Mouse (Mus musculus): ENCODE data around the gene Pcgf1. TPM values are rescaled to one million over a fixed set of nuclear protein-coding genes. Genes with fewer than 3 reads are reported as not detected.

Pcgf1 gene
- 25.1 and 27.3 TPM in 2 replicates for total RNA-seq (2014; fragmentation: Nextera tagmentation)
- total RNA-seq (2017): 7.2 and 12.7 TPM in 2 replicates

DNA sequence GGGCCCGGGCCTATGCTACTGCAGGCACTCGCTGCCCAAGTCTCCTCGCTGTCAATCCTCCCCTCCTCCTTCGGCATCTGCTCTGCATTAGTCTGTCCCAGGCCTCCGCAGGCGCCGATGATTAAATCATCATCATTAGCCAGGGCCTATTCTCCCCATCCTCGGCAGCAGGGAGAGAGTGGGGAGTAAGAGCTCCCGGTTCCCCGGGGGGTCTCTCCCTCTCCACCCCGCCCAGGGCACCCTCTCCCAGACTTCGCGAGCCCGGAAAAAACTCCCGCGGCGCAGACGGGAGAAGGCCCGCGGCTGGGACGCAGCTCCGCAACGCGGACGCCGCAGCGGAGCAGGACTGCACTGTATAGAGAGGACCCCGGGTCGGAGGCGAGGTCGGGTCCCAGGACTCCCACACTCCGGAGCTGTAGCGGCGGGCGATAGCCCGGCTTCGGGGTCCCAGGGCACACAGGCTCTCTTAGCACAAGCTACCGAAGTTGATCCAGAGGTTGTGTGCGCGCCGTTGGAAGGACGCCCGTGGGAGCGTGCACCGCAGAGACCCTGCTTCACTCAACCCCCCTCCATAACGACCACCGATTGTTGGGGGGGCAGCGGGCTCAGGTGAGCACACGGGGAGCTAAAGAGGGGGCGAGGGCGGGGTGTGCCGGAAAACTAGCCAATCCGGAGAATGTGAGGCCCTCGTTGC, at the start of gene Pcgf1:
Gene Pcgf1, plus strand, starts transcription at position 240 of the 694 bp plus-strand sequence.
- peak; percentile 30 for ATAC-seq (replicated peaks; ENCODE audit: low FRiP score, low TSS enrichment, poor library complexity, severe bottlenecking)

DNA sequence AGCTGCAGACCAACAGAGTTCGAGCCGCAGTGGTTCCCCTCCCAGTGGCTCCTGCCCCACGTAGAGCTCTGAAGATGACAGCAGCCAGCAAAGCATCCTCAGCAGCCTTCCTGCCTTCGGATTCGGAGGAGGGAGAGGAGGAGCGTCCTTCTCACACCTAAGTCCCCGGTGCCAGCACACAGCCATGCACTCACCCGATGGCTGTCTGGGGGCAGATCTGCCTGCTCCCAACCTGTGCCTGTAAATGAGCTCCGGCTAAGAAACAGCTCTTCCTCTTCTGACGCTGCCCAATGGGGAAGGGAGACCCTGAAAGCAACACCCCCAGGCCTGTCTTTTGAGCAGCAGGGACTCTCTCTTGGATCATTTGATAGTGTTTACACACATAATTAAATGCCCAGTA, 47.9 kb upstream of the Pcgf1 start:
- no peak for ATAC-seq (replicated peaks; ENCODE audit: low FRiP score, low TSS enrichment, poor library complexity, severe bottlenecking)

DNA sequence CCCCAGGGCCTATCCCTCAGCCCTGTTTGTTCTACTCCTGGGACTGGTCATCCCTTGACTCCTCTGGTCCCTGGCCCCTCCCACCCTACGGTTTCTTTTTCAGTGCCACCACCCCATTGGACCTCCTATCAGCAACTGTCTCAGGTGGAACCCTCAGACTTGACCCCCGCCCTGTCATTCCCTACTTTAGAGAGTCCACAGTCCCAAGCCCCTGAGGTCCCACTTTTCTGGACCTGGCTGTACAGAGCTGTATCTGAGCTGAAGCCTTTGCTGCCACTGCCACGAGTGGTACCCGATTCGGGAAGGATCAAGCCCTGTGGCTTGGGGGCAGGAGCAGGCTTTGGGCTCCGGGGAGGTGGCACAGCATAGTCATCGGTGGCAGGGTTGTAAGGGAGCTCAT, 46.6 kb upstream of the Pcgf1 start:
- no peak for ATAC-seq (replicated peaks; ENCODE audit: low FRiP score, low TSS enrichment, poor library complexity, severe bottlenecking)

DNA sequence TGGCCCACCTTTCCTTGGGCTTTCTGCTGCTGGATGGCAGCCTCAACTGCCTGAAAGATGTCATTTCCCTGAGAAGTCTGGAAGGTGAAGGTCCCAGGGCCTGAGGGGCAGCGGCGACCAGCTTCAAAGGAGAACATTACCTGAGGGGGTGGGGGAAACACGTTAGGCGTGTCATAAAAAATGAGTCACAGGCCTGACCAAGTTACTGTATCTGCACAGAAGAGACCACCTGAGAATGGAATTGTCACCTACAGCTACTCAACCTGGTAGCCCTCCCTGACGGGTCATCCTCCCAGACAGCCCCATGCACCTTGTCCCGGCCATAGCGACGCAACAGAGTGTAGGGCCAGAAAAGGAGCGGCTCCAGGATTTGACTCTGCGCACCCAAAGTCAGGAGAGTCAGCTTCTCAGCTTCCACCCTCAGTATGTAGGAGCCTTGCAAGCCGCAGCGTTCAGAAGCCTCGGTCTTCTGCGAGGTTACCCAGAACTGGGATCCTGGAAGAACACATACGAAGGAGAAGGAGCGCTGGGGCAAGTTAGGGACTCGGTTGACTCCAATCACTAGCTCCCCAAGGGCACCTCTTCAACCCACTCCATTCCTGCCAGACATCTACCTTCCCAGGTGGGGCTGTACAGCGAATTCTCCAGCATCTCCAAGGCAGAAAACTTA, 45.6 kb upstream of the Pcgf1 start:
- ATAC-seq (replicated peaks; ENCODE audit: low FRiP score, low TSS enrichment, poor library complexity, severe bottlenecking): no peak

DNA sequence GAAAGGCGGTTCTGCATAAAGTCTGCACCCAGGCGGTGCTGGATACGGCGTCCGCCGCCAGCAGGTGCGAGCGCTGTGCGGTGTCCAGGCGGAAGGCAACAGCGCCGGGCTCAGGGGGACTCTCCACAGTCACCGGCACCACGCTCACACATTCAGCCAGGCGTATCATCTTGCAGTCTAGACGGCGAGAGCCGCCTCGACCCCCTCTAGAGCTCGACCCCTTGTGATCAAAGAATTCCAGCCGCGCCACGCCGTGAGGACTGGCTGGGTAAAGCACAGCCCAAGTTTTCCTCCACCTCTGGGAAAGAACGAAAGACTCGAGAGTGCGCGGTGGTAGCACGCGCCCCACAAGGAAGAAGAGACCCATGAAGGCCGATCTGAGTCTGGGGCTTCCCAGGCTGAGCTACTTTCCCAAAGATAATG, 44.9 kb upstream of the Pcgf1 start:
- peak; percentile 68 for ATAC-seq (replicated peaks; ENCODE audit: low FRiP score, low TSS enrichment, poor library complexity, severe bottlenecking)

DNA sequence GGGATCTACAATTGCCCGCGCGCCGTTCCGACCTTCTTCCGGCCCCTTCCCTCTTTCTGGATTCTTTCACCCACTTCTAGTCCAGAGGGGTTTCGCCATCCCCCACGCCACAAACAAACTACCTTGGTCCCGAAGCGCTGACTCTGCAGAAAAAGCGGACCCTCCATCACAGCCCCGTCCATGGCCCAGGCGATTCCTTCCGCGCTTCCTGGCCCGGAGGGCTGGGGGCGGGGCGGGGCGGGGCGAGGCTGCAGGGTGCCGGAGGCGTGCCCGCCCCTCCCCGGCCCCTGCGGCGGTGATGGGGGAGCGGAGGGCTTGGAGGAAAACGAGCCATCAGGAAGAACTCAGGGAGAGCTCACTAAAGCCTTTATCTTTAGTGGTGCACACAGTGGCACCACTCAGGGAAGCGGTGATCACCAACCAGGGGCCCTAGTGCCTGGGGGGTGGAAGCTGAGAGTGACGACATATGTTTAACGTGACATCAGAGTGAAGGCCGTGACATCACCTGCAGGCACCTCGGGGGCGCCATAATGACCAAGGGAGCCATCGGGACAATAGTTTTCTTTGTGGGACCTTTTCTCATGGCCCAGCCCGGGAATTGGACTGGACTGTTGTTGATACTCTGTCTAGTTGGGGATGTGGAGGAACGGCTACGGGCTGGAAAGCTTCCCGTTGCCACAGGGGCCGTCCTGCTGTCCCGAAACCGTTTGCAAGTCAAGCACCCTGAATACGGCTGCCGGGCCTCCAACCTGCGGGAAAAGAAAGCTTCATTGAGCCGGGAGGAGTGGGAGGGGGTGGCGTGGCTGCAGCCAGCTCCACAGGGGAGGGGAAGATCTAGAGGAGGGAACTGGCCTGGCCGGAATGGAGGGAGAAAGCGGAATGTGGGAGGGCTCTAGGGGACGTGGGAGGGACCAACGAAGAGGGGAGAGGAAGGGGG, 44.2 kb upstream of the Pcgf1 start, which contains the start of the genes Dok1 and Loxl3:
Gene Dok1, minus strand, starts transcription at position 223 of the 937 bp plus-strand sequence.
Gene Loxl3, plus strand, starts transcription at position 925 of the 937 bp plus-strand sequence.
- ATAC-seq (replicated peaks; ENCODE audit: low FRiP score, low TSS enrichment, poor library complexity, severe bottlenecking): peak; percentile 68

DNA sequence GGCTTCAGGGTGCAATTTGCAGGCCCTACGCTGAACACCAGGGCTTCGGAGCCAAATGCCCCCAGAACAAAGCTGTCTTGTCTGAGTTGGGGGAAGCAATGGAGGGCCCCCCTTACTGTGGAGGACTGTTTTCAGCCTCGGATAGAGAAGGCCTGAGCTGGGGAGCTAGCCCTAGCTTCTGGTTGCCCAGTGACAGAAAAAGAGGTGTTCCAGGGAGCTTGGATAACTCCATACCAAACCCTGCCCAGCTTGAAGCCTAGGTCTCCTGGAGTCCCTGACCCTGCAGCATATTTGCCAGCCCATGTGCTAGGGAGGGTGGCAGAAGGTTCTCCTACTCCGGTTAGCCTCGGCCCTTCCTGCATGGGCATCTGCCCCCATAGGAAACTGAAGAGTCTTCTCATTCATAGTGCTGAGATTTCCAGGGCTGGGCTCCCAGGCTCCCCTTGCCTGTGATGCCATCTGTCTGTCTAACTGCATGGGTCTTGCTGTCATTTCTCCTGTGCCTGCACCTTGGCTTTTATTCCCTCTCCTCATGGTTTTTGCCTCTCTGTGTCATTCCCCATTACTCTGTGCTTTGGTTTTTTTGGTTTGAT, 43.1 kb upstream of the Pcgf1 start:
- ATAC-seq (replicated peaks; ENCODE audit: low FRiP score, low TSS enrichment, poor library complexity, severe bottlenecking): no peak

DNA sequence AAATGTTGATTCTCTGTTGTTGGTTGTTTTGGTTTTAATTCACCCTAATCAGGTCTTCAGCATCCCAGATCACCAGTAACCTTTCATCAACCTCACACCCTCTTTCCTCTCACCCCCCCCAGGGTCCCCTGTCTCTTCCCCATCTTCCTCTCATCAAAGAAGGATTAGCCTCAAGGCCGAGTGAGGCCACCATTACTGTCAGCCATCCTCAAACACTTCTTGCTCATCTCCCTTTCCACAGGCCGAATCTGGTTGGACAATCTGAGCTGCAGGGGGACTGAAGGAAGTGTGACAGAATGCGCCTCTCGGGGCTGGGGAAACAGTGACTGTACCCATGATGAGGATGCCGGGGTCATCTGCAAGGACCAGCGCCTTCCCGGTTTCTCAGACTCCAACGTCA, 40.5 kb upstream of the Pcgf1 start:
- ATAC-seq (replicated peaks; ENCODE audit: low FRiP score, low TSS enrichment, poor library complexity, severe bottlenecking): no peak

DNA sequence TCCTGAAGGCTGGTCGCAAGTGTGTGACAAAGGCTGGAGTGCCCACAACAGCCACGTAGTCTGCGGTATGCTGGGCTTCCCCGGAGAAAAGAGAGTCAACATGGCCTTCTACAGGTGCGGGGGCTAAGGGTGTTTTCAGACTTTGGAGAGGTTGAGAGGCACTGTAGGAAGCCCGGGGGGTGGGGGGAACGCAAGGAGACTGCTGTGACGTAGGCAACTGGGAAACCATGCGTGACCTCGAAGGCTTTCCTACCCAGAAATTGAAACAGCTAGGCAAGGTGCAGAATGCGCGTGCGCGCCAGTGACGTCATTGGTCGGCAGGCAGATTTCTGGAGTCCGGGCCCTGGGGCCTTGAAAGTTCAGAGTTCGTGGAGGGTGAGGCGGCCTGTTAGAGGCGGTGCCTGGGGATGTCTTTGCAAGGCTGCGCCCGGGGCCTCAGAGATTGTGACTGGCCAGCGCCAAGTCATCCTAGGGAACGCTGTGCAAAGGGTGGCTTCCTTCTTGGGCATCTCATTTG, 39.1 kb upstream of the Pcgf1 start:
- peak; percentile 89 for ATAC-seq (replicated peaks; ENCODE audit: low FRiP score, low TSS enrichment, poor library complexity, severe bottlenecking)

DNA sequence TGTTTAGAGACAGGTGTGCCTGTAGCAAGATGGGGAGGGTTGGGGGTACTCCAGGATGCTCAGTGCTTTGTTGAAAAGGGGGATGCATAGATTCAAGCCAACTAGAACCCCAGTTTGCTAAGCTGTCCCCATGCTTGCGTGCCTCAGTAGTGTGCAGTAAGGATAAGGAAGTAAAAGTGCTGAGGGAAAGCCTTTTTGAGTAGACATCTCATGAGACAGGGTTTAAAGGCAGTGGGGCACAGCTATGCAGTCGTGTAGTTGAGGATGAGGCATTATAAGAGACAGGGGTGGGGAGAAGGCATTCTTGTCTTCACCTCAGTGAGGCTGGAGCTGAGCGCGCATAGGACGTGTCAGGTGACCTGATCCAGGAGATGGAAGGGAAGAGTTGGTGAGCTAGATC, 37.1 kb upstream of the Pcgf1 start:
- ATAC-seq (replicated peaks; ENCODE audit: low FRiP score, low TSS enrichment, poor library complexity, severe bottlenecking): no peak

DNA sequence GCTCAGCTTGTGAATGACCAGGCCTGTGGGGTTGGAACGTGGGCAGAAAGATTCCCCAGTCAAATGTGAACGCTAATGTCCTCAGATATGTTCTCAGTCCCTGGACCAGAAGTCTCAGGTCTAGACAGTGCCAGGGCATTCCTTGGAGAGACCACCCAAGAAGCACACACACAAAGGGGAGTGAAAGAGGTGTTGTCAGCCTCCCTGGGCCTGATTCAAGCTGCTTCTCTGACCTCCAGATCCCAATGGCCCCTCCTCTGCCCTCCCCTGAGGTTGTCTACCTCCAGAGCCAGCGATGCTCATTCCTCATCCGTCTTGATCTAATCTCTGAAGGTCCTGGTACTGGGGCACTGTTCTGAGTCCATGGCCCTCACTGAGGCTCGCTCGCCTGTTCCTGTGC, 34.1 kb upstream of the Pcgf1 start:
- ATAC-seq (replicated peaks; ENCODE audit: low FRiP score, low TSS enrichment, poor library complexity, severe bottlenecking): no peak

DNA sequence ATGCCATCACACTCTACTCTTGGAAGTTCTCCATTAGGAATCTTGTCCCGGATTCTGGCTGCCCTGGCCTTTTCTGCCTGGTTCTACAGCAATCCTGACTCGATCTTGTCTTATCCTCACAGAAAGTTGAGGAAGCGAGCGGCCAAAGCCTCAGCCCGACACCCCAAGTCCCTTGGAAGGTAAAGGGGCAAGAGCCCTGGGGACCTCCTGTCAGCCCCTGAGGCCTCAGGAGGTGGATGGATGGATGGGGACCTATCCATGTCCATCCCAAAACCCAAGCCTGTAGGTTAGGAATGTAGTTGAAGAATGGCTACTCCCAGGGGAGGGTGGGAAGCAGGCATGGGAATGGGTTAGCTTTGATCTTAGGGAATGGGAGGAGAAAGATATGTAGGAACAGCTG, 33.7 kb upstream of the Pcgf1 start:
- no peak for ATAC-seq (replicated peaks; ENCODE audit: low FRiP score, low TSS enrichment, poor library complexity, severe bottlenecking)

DNA sequence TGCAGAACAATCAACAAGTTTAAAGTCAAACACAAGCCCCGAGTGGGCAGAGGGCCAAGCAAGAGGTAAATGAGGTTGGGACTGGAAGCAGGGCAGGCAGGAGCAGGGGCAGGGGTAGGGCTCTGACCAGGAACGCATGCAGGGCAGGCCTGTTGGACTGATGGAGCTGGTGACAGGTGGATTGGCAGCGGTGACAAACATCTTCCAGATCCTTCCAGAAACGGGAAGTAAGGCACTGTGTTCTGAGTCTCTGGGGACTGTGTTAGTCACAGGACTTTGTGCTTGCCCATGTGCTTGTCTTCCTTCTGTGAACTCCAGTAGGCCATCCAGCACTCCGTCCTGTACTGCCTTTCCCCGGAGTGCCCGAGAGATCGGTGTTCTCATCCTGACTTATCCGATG, 32.9 kb upstream of the Pcgf1 start:
- no peak for ATAC-seq (replicated peaks; ENCODE audit: low FRiP score, low TSS enrichment, poor library complexity, severe bottlenecking)

DNA sequence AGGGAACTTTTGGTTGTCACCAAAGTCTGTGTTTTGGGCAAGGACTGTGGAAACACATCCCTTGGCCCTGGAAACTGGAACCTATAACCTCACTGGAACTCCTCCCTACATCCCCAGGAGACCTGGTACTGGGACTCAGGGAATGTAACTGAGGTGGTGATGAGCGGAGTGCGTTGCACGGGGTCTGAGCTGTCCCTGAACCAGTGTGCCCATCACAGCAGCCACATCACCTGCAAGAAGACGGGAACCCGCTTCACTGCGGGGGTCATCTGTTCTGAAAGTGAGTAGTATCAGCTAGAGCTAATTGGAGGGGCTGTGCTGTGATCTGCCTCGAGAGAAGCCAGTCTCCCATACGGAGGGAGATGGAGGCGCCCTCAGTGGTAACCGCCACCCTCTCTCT, 28.3 kb upstream of the Pcgf1 start:
- no peak for ATAC-seq (replicated peaks; ENCODE audit: low FRiP score, low TSS enrichment, poor library complexity, severe bottlenecking)

DNA sequence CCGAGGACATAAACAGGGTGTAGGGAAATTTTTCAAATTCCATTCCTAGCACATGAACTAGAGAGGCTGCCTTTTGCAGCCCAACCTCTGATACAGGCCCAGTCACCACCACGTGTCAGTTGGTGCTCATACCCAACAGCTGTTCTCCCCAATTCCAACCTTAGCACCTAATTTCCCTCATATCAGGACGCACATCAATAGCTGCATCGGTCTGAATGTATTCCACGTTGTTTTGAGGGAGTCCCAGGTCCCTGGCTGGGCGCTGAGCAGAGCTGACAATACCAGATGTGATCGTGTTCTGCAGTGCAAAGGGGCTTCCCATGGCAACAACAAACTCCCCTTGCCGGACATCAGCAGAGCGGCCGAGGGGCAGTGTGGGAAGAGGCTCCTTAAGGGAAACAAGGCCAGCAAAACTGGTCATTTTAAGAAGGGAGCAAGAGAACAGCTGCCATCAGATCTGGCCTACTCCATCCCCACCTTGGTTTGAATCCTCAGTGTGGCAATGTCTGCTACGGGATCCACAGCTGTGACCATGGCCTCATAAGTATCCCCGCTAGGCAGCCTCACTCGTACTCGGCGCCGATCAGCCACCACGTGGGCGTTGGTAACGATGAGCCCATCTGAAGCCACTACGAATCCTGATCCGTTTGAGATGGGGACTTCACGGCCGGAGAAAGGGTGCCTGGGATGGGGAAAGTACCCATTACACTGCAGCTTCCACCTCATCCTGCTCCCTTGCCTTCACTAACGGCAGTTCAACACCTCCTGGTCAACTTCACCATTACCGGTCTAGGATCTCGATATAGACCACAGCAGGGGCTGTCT, 24.3 kb upstream of the Pcgf1 start:
- ATAC-seq (replicated peaks; ENCODE audit: low FRiP score, low TSS enrichment, poor library complexity, severe bottlenecking): peak; percentile 25

DNA sequence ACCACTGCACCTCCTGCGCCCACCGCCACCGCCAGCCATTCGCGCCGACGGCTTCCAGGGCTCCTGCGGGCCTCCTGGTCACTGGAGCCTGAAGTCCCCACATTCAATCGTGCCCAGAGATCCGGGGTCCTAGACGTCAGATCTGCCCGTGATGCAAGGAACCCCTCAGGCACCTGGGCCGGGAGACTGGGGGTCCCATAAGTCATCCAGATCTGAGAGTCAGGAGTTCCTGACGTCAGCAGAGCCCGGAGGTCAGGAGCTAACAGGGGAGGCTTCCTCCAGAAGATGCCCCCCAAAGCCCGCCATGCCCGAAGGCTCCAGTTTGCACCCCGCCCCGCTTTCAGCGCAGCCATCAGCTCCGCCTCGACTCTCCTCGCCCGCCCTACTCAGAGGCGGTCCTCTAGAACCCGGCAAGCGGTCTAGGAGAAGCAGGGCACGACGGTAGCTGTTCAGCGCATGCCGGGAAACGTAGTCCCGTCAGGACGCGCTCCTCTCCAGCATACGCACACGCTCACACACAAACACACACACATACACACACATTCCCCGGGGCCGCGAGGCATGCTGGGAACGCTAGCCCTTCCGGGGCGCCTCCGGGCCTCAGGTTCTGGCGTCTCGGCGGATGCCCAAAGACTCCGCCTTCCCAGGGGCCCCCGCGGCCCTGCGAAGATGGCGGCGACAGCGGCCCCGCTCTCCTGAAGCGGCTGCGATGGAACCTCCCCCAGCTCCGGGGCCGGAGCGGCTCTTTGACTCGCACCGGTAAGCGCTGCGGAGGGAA, 23.4 kb upstream of the Pcgf1 start, which contains the start of gene Aup1:
Gene Aup1, plus strand, starts transcription at position 448 of the 778 bp plus-strand sequence.
- peak; percentile 88 for ATAC-seq (replicated peaks; ENCODE audit: low FRiP score, low TSS enrichment, poor library complexity, severe bottlenecking)

DNA sequence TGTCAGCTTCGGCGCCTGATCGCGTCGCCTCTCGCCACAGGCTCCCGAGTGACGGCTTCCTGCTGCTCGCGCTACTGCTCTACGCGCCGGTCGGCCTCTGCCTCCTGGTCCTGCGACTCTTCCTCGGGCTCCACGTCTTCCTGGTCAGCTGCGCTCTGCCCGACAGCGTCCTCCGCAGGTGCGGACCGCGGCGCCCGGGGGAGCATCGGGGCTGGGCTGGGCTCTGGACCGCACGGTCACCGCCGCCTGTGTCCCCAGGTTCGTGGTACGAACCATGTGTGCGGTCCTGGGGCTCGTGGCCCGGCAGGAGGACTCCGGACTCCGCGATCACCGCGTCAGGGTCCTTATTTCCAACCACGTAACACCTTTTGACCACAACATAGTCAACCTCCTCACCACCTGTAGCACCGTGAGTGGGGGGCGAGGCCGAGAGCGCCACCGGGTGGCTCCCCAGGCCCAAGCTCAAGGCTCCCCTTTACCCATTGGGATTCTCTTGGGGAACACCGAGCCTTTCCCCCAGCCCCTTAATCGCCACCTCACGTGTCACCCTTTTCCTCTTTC, 22.7 kb upstream of the Pcgf1 start, which contains the start of gene Htra2:
Gene Htra2, minus strand, starts transcription at position 403 of the 561 bp plus-strand sequence.
- ATAC-seq (replicated peaks; ENCODE audit: low FRiP score, low TSS enrichment, poor library complexity, severe bottlenecking): no peak
